Mouse (Mus musculus) stomach, postnatal 0 days (tissue): ENCODE data around the gene Eps15. TPM values are rescaled to one million over a fixed set of nuclear protein-coding genes. Genes with fewer than 3 reads are reported as not detected.

Source experiments
- ATAC-seq: fragments of 200-750 bp; cut with Nextera tagmentation; 2 replicates; pipeline ENCODE4 v1.8.0; 2017; ENCODE audit not compliant: low FRiP score, low TSS enrichment
- DNase-seq: peaks from one replicate; pipeline ENCODE4 v3.0.0-alpha.2; 2016; ENCODE audit warnings: low spot score
- H3K27ac ChIP-seq: fragments of 300-500 bp; sonication (generic); replicated peaks from 2 replicates; pipeline ENCODE4 v1.5.1; 2014; ENCODE audit warnings: mild to moderate bottlenecking, control low read depth
- H3K27me3 ChIP-seq: fragments of 300-500 bp; sonication (generic); 2 replicates; pipeline ENCODE4 v1.6.1; 2014; ENCODE audit warnings: low read length; ENCODE audit not compliant: control insufficient read depth, insufficient read depth
- H3K36me3 ChIP-seq: fragments of 300-500 bp; sonication (generic); 2 replicates; pipeline ENCODE4 v1.6.1; 2014; ENCODE audit warnings: low read length, mixed read lengths; ENCODE audit not compliant: control insufficient read depth, insufficient read depth
- H3K4me1 ChIP-seq: fragments of 300-500 bp; sonication (generic); replicated peaks from 2 replicates; pipeline ENCODE4 v1.6.1; 2014; ENCODE audit warnings: antibody characterized with exemption; ENCODE audit not compliant: control insufficient read depth, insufficient read depth
- H3K4me2 ChIP-seq: fragments of 300-500 bp; sonication (generic); replicated peaks from 2 replicates; pipeline ENCODE4 v1.6.1; 2014; ENCODE audit warnings: low read depth, mild to moderate bottlenecking, control low read depth, moderate library complexity
- H3K4me3 ChIP-seq: fragments of 300-500 bp; sonication (generic); 2 replicates; pipeline ENCODE4 v1.5.1; 2014; ENCODE audit warnings: low read depth, low read length, control low read depth
- H3K9ac ChIP-seq: fragments of 300-500 bp; sonication (generic); 2 replicates; pipeline ENCODE4 v1.6.1; 2014; ENCODE audit warnings: mild to moderate bottlenecking, low read length, control low read depth, mixed read lengths
- H3K9me3 ChIP-seq: fragments of 300-500 bp; sonication (generic); 2 replicates; pipeline ENCODE4 v1.6.1; 2016; ENCODE audit warnings: low read length; ENCODE audit not compliant: control insufficient read depth
- CTCF ChIP-seq: IDR thresholded peaks from 2 replicates; pipeline ENCODE4 v1.5.1; 2016; ENCODE audit warnings: antibody characterized with exemption, low read depth, mild to moderate bottlenecking, moderate library complexity
- EP300 ChIP-seq: optimal IDR thresholded peaks from 2 replicates; pipeline ENCODE3; 2016; ENCODE audit warnings: antibody characterized with exemption
- WGBS: fragments of 180-500 bp; shearing (Covaris S2); extraction: QIAGEN DNeasy Blood & Tissue Kit; methylation state at CpG from one replicate; pipeline ENCODE4 v1.1.7; 2014; 5-methylcytosine and 5-hydroxymethylcytosine counted together
- polyA plus RNA-seq: library from polyadenylated mRNA; unstranded; fragments of >200 nt; fragmentation: Nextera tagmentation; extraction: Ambion mirVana; gene quantifications from 2 replicates; pipeline ENCODE4 v1.2.1, GENCODE M21; 2015

The Eps15 gene
- polyA plus RNA-seq: 20.0 and 25.0 TPM in 2 replicates

GRCm38 (mm10) chr4:109279689-109280458 is at the start of gene Eps15:
Gene Eps15 (plus strand): TSS chr4:109280268.
- Histone ChIP-seq H3K27ac (peak within 1 kb of the TSS; percentile 91), H3K9ac (peak within 1 kb of the TSS; percentile 90), H3K4me1 (peaks cover 3% of the 10 kb centered on the region; the same call in 1 of the 2 replicates), H3K4me3 (peak within 1 kb of the TSS; percentile 86), H3K9me3 (no peaks in the 10 kb centered on the region), H3K27me3 (no peaks in the 10 kb centered on the region), H3K4me2 (peak within 1 kb of the TSS; percentile 82), H3K36me3 (no peaks in the 10 kb centered on the region)
- 4% methylated on average over 29 of the region's 44 CpGs for WGBS
- peak; percentile 98 for DNase-seq
- ATAC-seq: peak; percentile 97
- TF ChIP-seq EP300: peak; percentile 89
- no peak for TF ChIP-seq CTCF

- TF ChIP-seq EP300 (no peak), CTCF (no peak)
These were observed 45.9 kb upstream of the Eps15 start, which contains the start of gene Calr4 for GRCm38 (mm10) chr4:109234185-109234584. Gene Calr4 (plus strand): TSS chr4:109234485.

GRCm38 (mm10) chr4:109234806-109235350 is 45.2 kb upstream of the Eps15 start:
- no peak overlapping the region for H3K9ac ChIP-seq
- H3K4me2 ChIP-seq: no peak overlapping the region
- no peaks in the 10 kb centered on the region for H3K36me3 ChIP-seq
- 63% methylated on average over 9 of the region's 9 CpGs for WGBS
- TF ChIP-seq EP300 (no peak), CTCF (no peak)
- no peak overlapping the region for H3K27ac ChIP-seq
- no peaks in the 10 kb centered on the region for H3K27me3 ChIP-seq
- H3K4me3 ChIP-seq: no peak overlapping the region
- H3K4me1 ChIP-seq: no peaks in the 10 kb centered on the region
- ATAC-seq: no peak
- no peak for DNase-seq
- no peaks in the 10 kb centered on the region for H3K9me3 ChIP-seq

More at GRCm38 (mm10) chr4:109234185-109234584, 45.9 kb upstream of the Eps15 start, which contains the start of gene Calr4:
- Histone ChIP-seq H3K4me3 (no peak within 1 kb of the TSS), H3K27ac (no peak within 1 kb of the TSS), H3K4me2 (no peak within 1 kb of the TSS), H3K27me3 (no peaks in the 10 kb centered on the region), H3K4me1 (no peaks in the 10 kb centered on the region), H3K9me3 (no peaks in the 10 kb centered on the region), H3K36me3 (no peaks in the 10 kb centered on the region), H3K9ac (no peak within 1 kb of the TSS)
- DNase-seq (no peak), ATAC-seq (no peak)
- 74% methylated on average over 2 of the region's 2 CpGs for WGBS

GRCm38 (mm10) chr4:109236186-109236879 is 43.7 kb upstream of the Eps15 start:
- H3K4me3 ChIP-seq: no peak overlapping the region
- no peak overlapping the region for H3K27ac ChIP-seq
- H3K4me2 ChIP-seq: no peak overlapping the region
- H3K9me3 ChIP-seq: no peaks in the 10 kb centered on the region
- H3K27me3 ChIP-seq: no peaks in the 10 kb centered on the region
- H3K4me1 ChIP-seq: no peaks in the 10 kb centered on the region
- no peaks in the 10 kb centered on the region for H3K36me3 ChIP-seq
- 75% methylated on average over 7 of the region's 7 CpGs for WGBS
- H3K9ac ChIP-seq: no peak overlapping the region
- no peak for ATAC-seq
- no peak for DNase-seq
- TF ChIP-seq CTCF (no peak), EP300 (no peak)

GRCm38 (mm10) chr4:109238428-109239268 is 41.4 kb upstream of the Eps15 start:
- H3K4me1 ChIP-seq: no peaks in the 10 kb centered on the region
- 0 out of 2 replicates have a peak overlapping the region, but pooled peaks have one; percentile 13 for H3K27ac ChIP-seq
- no peaks in the 10 kb centered on the region for H3K27me3 ChIP-seq
- TF ChIP-seq EP300 (no peak), CTCF (no peak)
- H3K4me3 ChIP-seq: no peak overlapping the region
- H3K9ac ChIP-seq: no peak overlapping the region
- no peak for ATAC-seq
- DNase-seq: no peak
- H3K9me3 ChIP-seq: no peaks in the 10 kb centered on the region
- 64% methylated on average over 24 of the region's 24 CpGs for WGBS
- no peak overlapping the region for H3K4me2 ChIP-seq
- H3K36me3 ChIP-seq: no peaks in the 10 kb centered on the region
